Mouse (Mus musculus): ENCODE data around the gene Nxnl1. TPM values are rescaled to one million over a fixed set of nuclear protein-coding genes. Genes with fewer than 3 reads are reported as not detected.

Nxnl1 gene
- total and polyA plus RNA-seq, 3 experiments, result 0.04 TPM; not detected in 2

DNA sequence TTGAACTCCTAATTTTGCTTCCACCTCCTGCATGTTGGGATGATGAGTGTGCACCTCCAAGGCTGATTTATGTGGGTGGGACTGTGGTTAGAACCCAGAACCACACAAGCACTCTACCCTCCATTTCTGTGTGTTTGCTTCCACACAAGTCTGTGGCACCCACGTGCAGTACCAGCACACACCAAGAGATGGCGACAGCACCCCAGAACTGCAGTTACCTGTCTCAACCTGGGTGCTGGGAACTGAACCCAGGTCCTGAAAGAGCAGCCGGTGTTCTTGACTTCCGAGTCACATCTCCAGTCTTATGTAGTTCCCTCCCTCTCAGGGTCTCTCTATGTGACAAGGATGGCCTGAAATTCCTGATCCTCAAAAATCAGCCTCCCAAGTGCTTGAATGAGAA lies 2.4 kb downstream of the Nxnl1 start:
- Histone ChIP-seq H3K4me3 (replicated peaks in 1 of 3; ENCODE audit: low read depth in 2 of 3, low read length in 2 of 3, poor library complexity in 1 of 3) (no peak overlapping the region), H3K27ac (ENCODE audit: insufficient read depth, low read depth) (no peak overlapping the region), H3K4me2 (ENCODE audit: insufficient read depth, low read depth, poor library complexity, severe bottlenecking) (no peak overlapping the region), H3K9me3 (replicated peaks; ENCODE audit: low read length) (peaks cover 16% of the 10 kb centered on the region), H3K27me3 (replicated peaks) (peaks cover 22% of the 10 kb centered on the region), H3K36me3 (replicated peaks in 1 of 2; ENCODE audit: control insufficient read depth in 1 of 2, insufficient read depth in 1 of 2, low read length in 1 of 2) (no peaks in the 10 kb centered on the region), H3K9ac (ENCODE audit: insufficient read depth, low read depth) (no peak overlapping the region), H3K79me2 (replicated peaks; ENCODE audit: control insufficient read depth, extremely low read depth, insufficient read depth, poor library complexity, severe bottlenecking) (no peaks in the 10 kb centered on the region), H3K4me1 (ENCODE audit: control insufficient read depth in 1 of 2, insufficient read depth in 2 of 2) (peaks cover 2 to 17% of the 10 kb centered on the region in 2 experiments; a peak in 2 of 4 replicates)
- TF ChIP-seq CTCF (conservative IDR thresholded peaks at IDR 0.05 in 1 of 2, IDR thresholded peaks at IDR 0.05 in 1 of 2; ENCODE audit: low read depth in 2 of 2, low read length in 2 of 2) (peak; percentile 37 to 38; a peak in 2 of 4 replicates), MAX (IDR thresholded peaks at IDR 0.05; ENCODE audit: low read length) (no peak), PAX5 (IDR thresholded peaks at IDR 0.05; ENCODE audit: low read length) (no peak)
- no peak for DNase-seq (ENCODE audit: extremely low read depth)
- in situ Hi-C loops (cut with MboI; ENCODE audit: low pct_ligation_motif_present, low pct_unique_long_range_greater_than_20kb, low sequenced_read_pairs) (loop anchor here (5.0 kb wide), 1 partner anchor 68 kb away; no protein-coding TSS in a partner anchor), dilution Hi-C loops (cut with MboI; ENCODE audit: extremely low pct_ligation_motif_present, extremely low pct_unique_long_range_greater_than_20kb, low sequenced_read_pairs) (no loop called here)

DNA sequence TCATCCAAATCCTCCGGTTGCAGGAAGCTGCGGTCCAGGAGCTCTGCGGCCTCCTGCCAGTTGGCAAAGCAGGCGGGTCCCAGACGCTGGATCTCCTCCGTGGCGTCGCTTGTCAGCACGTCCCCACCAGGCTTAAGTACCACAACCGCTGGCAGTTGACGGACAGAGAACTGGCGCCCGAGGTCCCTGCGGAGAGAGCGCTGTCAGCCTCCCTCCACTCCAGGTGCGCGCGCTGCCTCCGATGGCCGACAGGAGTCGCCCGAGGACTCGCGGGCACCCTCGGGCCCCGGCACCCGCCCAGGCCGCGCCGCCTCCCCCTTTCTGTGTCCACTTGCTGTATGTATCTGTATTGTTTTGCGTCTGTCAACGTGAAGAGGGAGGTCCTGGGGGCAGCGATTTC lies 3.6 kb downstream of the Nxnl1 start:
- Histone ChIP-seq H3K27ac (ENCODE audit: insufficient read depth, low read depth) (no peak overlapping the region), H3K79me2 (replicated peaks; ENCODE audit: control insufficient read depth, extremely low read depth, insufficient read depth, poor library complexity, severe bottlenecking) (no peaks in the 10 kb centered on the region), H3K36me3 (replicated peaks in 1 of 2; ENCODE audit: control insufficient read depth in 1 of 2, insufficient read depth in 1 of 2, low read length in 1 of 2) (no peaks in the 10 kb centered on the region), H3K4me3 (replicated peaks in 1 of 3; ENCODE audit: low read depth in 2 of 3, low read length in 2 of 3, poor library complexity in 1 of 3) (no peak overlapping the region), H3K27me3 (replicated peaks) (peaks cover 22% of the 10 kb centered on the region), H3K4me2 (ENCODE audit: insufficient read depth, low read depth, poor library complexity, severe bottlenecking) (no peak overlapping the region), H3K9ac (ENCODE audit: insufficient read depth, low read depth) (no peak overlapping the region), H3K4me1 (ENCODE audit: control insufficient read depth in 1 of 2, insufficient read depth in 2 of 2) (peaks cover 10 to 20% of the 10 kb centered on the region in 2 experiments), H3K9me3 (replicated peaks; ENCODE audit: low read length) (peaks cover 16% of the 10 kb centered on the region)
- in situ Hi-C loops (cut with MboI; ENCODE audit: low pct_ligation_motif_present, low pct_unique_long_range_greater_than_20kb, low sequenced_read_pairs), result loop anchor here (5.0 kb wide), 1 partner anchor 70 kb away; no protein-coding TSS in a partner anchor
- peak; percentile 59 for DNase-seq (ENCODE audit: extremely low read depth)
- dilution Hi-C loops (cut with MboI; ENCODE audit: extremely low pct_ligation_motif_present, extremely low pct_unique_long_range_greater_than_20kb, low sequenced_read_pairs), result no loop called here
- TF ChIP-seq MXI1 (IDR thresholded peaks at IDR 0.05; ENCODE audit: low read depth, low read length) (peak; percentile 47; the same call in 1 of the 2 replicates), ZKSCAN1 (IDR thresholded peaks at IDR 0.05; ENCODE audit: borderline replicate concordance, low read depth, low read length) (no peak), ETS1 (conservative IDR thresholded peaks at IDR 0.05; ENCODE audit: low read depth, low read length) (no peak), JUN (IDR thresholded peaks at IDR 0.05; ENCODE audit: insufficient read depth, low read depth, low read length) (no peak), SIN3A (IDR thresholded peaks at IDR 0.05; ENCODE audit: low read length) (peak; percentile 56; the same call in 1 of the 2 replicates), ZMIZ1 (IDR thresholded peaks at IDR 0.05; ENCODE audit: low read depth, low read length) (no peak), HCFC1 (IDR thresholded peaks at IDR 0.05; ENCODE audit: low read depth, low read length) (no peak), POLR2A (IDR thresholded peaks at IDR 0.05; ENCODE audit: low read depth, low read length) (no peak), CHD1 (IDR thresholded peaks at IDR 0.05; ENCODE audit: low read depth, low read length) (no peak), NRF1 (IDR thresholded peaks at IDR 0.05; ENCODE audit: low read depth, low read length) (0 out of 2 replicates have a peak, but pooled peaks have one; percentile 47), MAFK (IDR thresholded peaks at IDR 0.05; ENCODE audit: insufficient replicate concordance, low read length) (no peak), MAZ (IDR thresholded peaks at IDR 0.05; ENCODE audit: low read depth, low read length) (no peak), POLR2AphosphoS2 (IDR thresholded peaks at IDR 0.05; ENCODE audit: low read depth, low read length) (no peak), MYC (IDR thresholded peaks at IDR 0.05; ENCODE audit: low read depth, low read length) (no peak), USF2 (conservative IDR thresholded peaks at IDR 0.05; ENCODE audit: low read depth, low read length) (no peak), USF1 (IDR thresholded peaks at IDR 0.05; ENCODE audit: low read depth, low read length) (no peak), PAX5 (IDR thresholded peaks at IDR 0.05; ENCODE audit: low read length) (no peak), BHLHE40 (IDR thresholded peaks at IDR 0.05; ENCODE audit: low read depth, low read length) (no peak), ZC3H11A (IDR thresholded peaks at IDR 0.05; ENCODE audit: low read depth, low read length) (peak; percentile 59; the same call in 1 of the 2 replicates), GABPA (IDR thresholded peaks at IDR 0.05; ENCODE audit: insufficient replicate concordance, low read depth, low read length) (no peak), IRF4 (IDR thresholded peaks at IDR 0.05; ENCODE audit: low read depth, low read length) (0 out of 2 replicates have a peak, but pooled peaks have one; percentile 26), TBP (conservative IDR thresholded peaks at IDR 0.05; ENCODE audit: low read depth, low read length) (no peak), EP300 (IDR thresholded peaks at IDR 0.05; ENCODE audit: low read length) (no peak), CHD2 (IDR thresholded peaks at IDR 0.05; ENCODE audit: low read length) (no peak), TCF12 (IDR thresholded peaks at IDR 0.05; ENCODE audit: low read depth, low read length) (peak; percentile 54), RAD21 (IDR thresholded peaks at IDR 0.05; ENCODE audit: low read depth, low read length) (peak; percentile 71), NELFE (IDR thresholded peaks at IDR 0.05; ENCODE audit: low read depth, low read length) (no peak), CTCF (conservative IDR thresholded peaks at IDR 0.05 in 1 of 2, IDR thresholded peaks at IDR 0.05 in 1 of 2; ENCODE audit: low read depth in 2 of 2, low read length in 2 of 2) (peak in 1 of 2 experiments; percentile 92; a peak in 2 of 4 replicates), RCOR1 (conservative IDR thresholded peaks at IDR 0.05; ENCODE audit: low read depth, low read length) (no peak), ZNF384 (IDR thresholded peaks at IDR 0.05; ENCODE audit: low read depth, low read length) (no peak), MEF2A (IDR thresholded peaks at IDR 0.05; ENCODE audit: borderline replicate concordance, low read depth, low read length) (no peak), MAX (IDR thresholded peaks at IDR 0.05; ENCODE audit: low read length) (no peak), SMC3 (IDR thresholded peaks at IDR 0.05; ENCODE audit: low read depth, low read length) (peak; percentile 96)
